Mouse (Mus musculus) ES-Bruce4 (cell line): Measurements from ENCODE around the gene Tnfrsf1a.

Experiments
- CTCF ChIP-seq: IDR thresholded peaks from one replicate; pipeline ENCODE4 v1.8.1; 2011; ENCODE audit warnings: low read depth, low read length
- POLR2A ChIP-seq: IDR thresholded peaks from one replicate; pipeline ENCODE4 v1.8.1; 2011; ENCODE audit warnings: low read length; ENCODE audit not compliant: insufficient read depth

- TF ChIP-seq CTCF: no peak
- no peak for TF ChIP-seq POLR2A
Observed at GRCm38 (mm10) chr6:125411661-125412060, 62.5 kb downstream of the Tnfrsf1a start.
